Mouse (Mus musculus) ES-CJ7 (cell line): ENCODE measurements at regions not wholly inside any gene's neighbourhood (a gene's known extent, or its start where the extent isn't known, plus 50 kb on each side); places are given as distances from the start of the nearest gene placed in this dataset.

ENCODE experiments used
- DNase-seq: peaks from one replicate; pipeline ENCODE4 v3.0.0; 2011; ENCODE audit warnings: low read depth, low spot score

- DNase-seq: no peak
Observed at GRCm38 (mm10) chr16:29860306-29860705, 203.9 kb upstream of the Hes1 start.

- DNase-seq: no peak
Observed at GRCm38 (mm10) chr16:29861056-29861455, 203.1 kb upstream of the Hes1 start.

- no peak for DNase-seq
Observed at GRCm38 (mm10) chr16:29865075-29865740, 199.0 kb upstream of the Hes1 start.

GRCm38 (mm10) chr16:29871395-29871794 lies 192.8 kb upstream of the Hes1 start:
- no peak for DNase-seq

- no peak for DNase-seq
Observed at GRCm38 (mm10) chr16:29876196-29876595, 188.0 kb upstream of the Hes1 start.

- peak; percentile 41 for DNase-seq
Observed at GRCm38 (mm10) chr16:29877372-29878123, 186.6 kb upstream of the Hes1 start.

GRCm38 (mm10) chr16:29879665-29880064 lies 184.5 kb upstream of the Hes1 start:
- DNase-seq: no peak

GRCm38 (mm10) chr16:29881497-29881896 lies 182.7 kb upstream of the Hes1 start:
- DNase-seq: peak; percentile 27

- peak; percentile 87 for DNase-seq
Observed at GRCm38 (mm10) chr16:29882226-29882972, 181.8 kb upstream of the Hes1 start.

- peak; percentile 57 for DNase-seq
Observed at GRCm38 (mm10) chr16:29883252-29883992, 180.8 kb upstream of the Hes1 start.

- DNase-seq: no peak
Observed at GRCm38 (mm10) chr16:29884899-29885298, 179.3 kb upstream of the Hes1 start.

- no peak for DNase-seq
Observed at GRCm38 (mm10) chr16:29886755-29887154, 177.4 kb upstream of the Hes1 start.

- DNase-seq: no peak
Observed at GRCm38 (mm10) chr16:29889346-29889745, 174.8 kb upstream of the Hes1 start.

GRCm38 (mm10) chr16:29891472-29891871 lies 172.7 kb upstream of the Hes1 start:
- DNase-seq: no peak

- DNase-seq: no peak
Observed at GRCm38 (mm10) chr16:29893871-29894828, 170.0 kb upstream of the Hes1 start.

- no peak for DNase-seq
Observed at GRCm38 (mm10) chr16:29896393-29896792, 167.8 kb upstream of the Hes1 start.

- DNase-seq: no peak
Observed at GRCm38 (mm10) chr16:29903510-29903909, 160.7 kb upstream of the Hes1 start.

GRCm38 (mm10) chr16:29904183-29904775 lies 159.9 kb upstream of the Hes1 start:
- DNase-seq: no peak

GRCm38 (mm10) chr16:29907331-29907730 lies 156.9 kb upstream of the Hes1 start:
- DNase-seq: no peak

- DNase-seq: no peak
Observed at GRCm38 (mm10) chr16:29908031-29908430, 156.2 kb upstream of the Hes1 start.
